Mouse (Mus musculus) liver, adult 2 months (tissue): ENCODE data around the gene Rab11fip5.

Experiments used
- CTCF ChIP-seq: fragments of 200-500 bp; IDR thresholded peaks from 2 replicates; pipeline ENCODE4 v1.5.1; 2011; ENCODE audit warnings: low read depth, low read length, control low read depth
- POLR2A ChIP-seq: fragments of 200-500 bp; IDR thresholded peaks from 2 replicates; pipeline ENCODE4 v1.6.1; 2011; ENCODE audit warnings: low read length, control low read depth; ENCODE audit not compliant: insufficient read depth; ENCODE audit errors: extremely low read depth

GRCm38 (mm10) chr6:85397165-85397564 is 22.7 kb upstream of the Rab11fip5 start:
- TF ChIP-seq CTCF (peak; percentile 73), POLR2A (no peak)
